Mouse (Mus musculus) C2C12 (cell line): ENCODE results near the gene Arfgap3.
A peak's percentile ranks its signal among the peaks of the same experiment; 100 is the strongest.

Source experiments
- CEBPB ChIP-seq: IDR thresholded peaks from one replicate; pipeline ENCODE4 v1.6.1; 2011; ENCODE audit warnings: low read depth, mild to moderate bottlenecking, control low read depth, moderate library complexity
- CTCF ChIP-seq: IDR thresholded peaks from one replicate; pipeline ENCODE4 v1.5.1; 2011; ENCODE audit not compliant: control insufficient read depth, insufficient read depth, insufficient read length
- FOSL1 ChIP-seq: IDR thresholded peaks from one replicate; pipeline ENCODE4 v1.8.0; 2011; ENCODE audit warnings: mild to moderate bottlenecking, low read length; ENCODE audit not compliant: poor library complexity, insufficient read depth, severe bottlenecking
- MAX ChIP-seq: IDR thresholded peaks from one replicate; pipeline ENCODE4 v1.6.1; 2011; ENCODE audit warnings: mild to moderate bottlenecking, control low read depth

- TF ChIP-seq CTCF (no peak), MAX (peak; percentile 96), CEBPB (no peak), FOSL1 (peak; percentile 67)
Observed at GRCm38 (mm10) chr15:83344956-83345355, 5.1 kb downstream of the Arfgap3 start.
